Mouse (Mus musculus) testis, adult 2 months (tissue): ENCODE results near the gene Serpinb12.

Source experiments
- CTCF ChIP-seq: fragments of 200-500 bp; IDR thresholded peaks from 2 replicates; pipeline ENCODE4 v1.5.1; 2012; ENCODE audit warnings: low read depth, mild to moderate bottlenecking, inconsistent platforms, low read length, moderate library complexity; ENCODE audit not compliant: control insufficient read depth, insufficient read depth, insufficient replicate concordance
- POLR2A ChIP-seq: fragments of 200-500 bp; IDR thresholded peaks from 2 replicates; pipeline ENCODE4 v1.6.1; 2012; ENCODE audit warnings: low read depth, mild to moderate bottlenecking, inconsistent platforms, low read length, moderate library complexity; ENCODE audit not compliant: control insufficient read depth

DNA sequence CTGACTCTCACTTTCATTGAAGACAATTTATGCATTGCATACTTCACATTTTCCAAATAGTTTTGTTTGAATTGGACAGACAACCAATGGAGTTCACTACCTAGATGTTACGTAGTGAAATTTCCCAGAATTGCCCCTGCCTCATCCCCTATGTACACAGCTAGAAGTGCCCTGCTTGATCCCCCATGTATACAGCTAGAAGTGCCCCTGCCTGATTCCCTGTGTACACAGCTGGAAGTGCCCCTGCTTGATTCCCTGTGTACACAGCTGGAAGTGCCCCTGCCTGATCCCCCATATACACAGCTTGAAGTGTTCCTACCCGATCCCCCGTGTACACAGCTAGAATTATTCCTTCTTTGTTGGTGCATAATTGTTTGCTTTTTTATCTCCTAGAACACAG, 72.1 kb downstream of the Serpinb12 start:
- TF ChIP-seq CTCF, result no peak
- no peak for TF ChIP-seq POLR2A
